Mouse (Mus musculus) brain, embryonic 14.5 days (tissue): ENCODE measurements around the gene Foxk2. TPM values are rescaled to one million over a fixed set of nuclear protein-coding genes. Genes with fewer than 3 reads are reported as not detected.
"Not testable (repeated sequence)": the region's sequence is repeated elsewhere in the genome, so short reads cannot be mapped to it uniquely, and the experiment has no call there.

Source experiments
- DNase-seq: peaks from one replicate; pipeline ENCODE4 v3.0.0-alpha.2; 2011; ENCODE audit warnings: low read depth
- CTCF ChIP-seq: fragments of 200-500 bp; IDR thresholded peaks from 2 replicates; pipeline ENCODE4 v1.5.1; 2012; ENCODE audit warnings: inconsistent platforms, mild to moderate bottlenecking, moderate library complexity, borderline replicate concordance; ENCODE audit not compliant: insufficient read depth, insufficient read length; ENCODE audit errors: extremely low read depth
- POLR2A ChIP-seq: fragments of 200-500 bp; IDR thresholded peaks from 2 replicates; pipeline ENCODE4 v1.6.1; 2012; ENCODE audit warnings: mild to moderate bottlenecking, inconsistent platforms, borderline replicate concordance; ENCODE audit not compliant: poor library complexity, insufficient read depth, insufficient read length, severe bottlenecking; ENCODE audit errors: extremely low read depth
- polyA plus RNA-seq: library from polyadenylated mRNA; depleted of rRNA; stranded (reverse); fragments of >200 nt; gene quantifications from 2 replicates; pipeline ENCODE4 v1.2.3, GENCODE M21; 2012; rRNA removed

The Foxk2 gene
- polyA plus RNA-seq, 1 experiment: 85.4 TPM

GRCm38 (mm10) chr11:121340287-121340686, 80.5 kb downstream of the Foxk2 start:
- no peak for TF ChIP-seq CTCF
- no peak for TF ChIP-seq POLR2A
- DNase-seq: no peak

- not testable (repeated sequence) for DNase-seq
Observed at GRCm38 (mm10) chr11:121342423-121342822, 82.6 kb downstream of the Foxk2 start.

- no peak for TF ChIP-seq CTCF
- TF ChIP-seq POLR2A: no peak
Observed at GRCm38 (mm10) chr11:121347036-121347435, 87.2 kb downstream of the Foxk2 start.

GRCm38 (mm10) chr11:121348166-121348565, 88.4 kb downstream of the Foxk2 start:
- no peak for DNase-seq
- TF ChIP-seq CTCF (no peak), POLR2A (no peak)

More at GRCm38 (mm10) chr11:121347036-121347435, 87.2 kb downstream of the Foxk2 start:
- DNase-seq: no peak

GRCm38 (mm10) chr11:121348727-121349126, 88.9 kb downstream of the Foxk2 start:
- DNase-seq: not testable (repeated sequence)

GRCm38 (mm10) chr11:121353326-121354090, 93.7 kb downstream of the Foxk2 start:
- TF ChIP-seq POLR2A (no peak), CTCF (no peak)
- peak; percentile 26 for DNase-seq

- TF ChIP-seq CTCF: no peak
- TF ChIP-seq POLR2A: peak; percentile 87
- peak; percentile 99 for DNase-seq
Observed at GRCm38 (mm10) chr11:121354091-121354707, 94.4 kb downstream of the Foxk2 start, which contains the start of gene Wdr45b. Gene Wdr45b, minus strand, starts transcription at chr11:121354445.

Other genes starting within 250 kb of the Foxk2 start
- 0.08 TPM in 1 of 2 replicates, not detected in the other for gene Cd7, start 220.6 kb upstream of the Foxk2 start, polyA plus RNA-seq
- gene Sectm1b, start 196.4 kb upstream of the Foxk2 start, polyA plus RNA-seq: not detected in 2 replicates
- gene Sectm1a, start 178.8 kb upstream of the Foxk2 start, polyA plus RNA-seq: 0.19 TPM in 1 of 2 replicates, not detected in the other
- gene Tex19.2, start 141.3 kb upstream of the Foxk2 start, polyA plus RNA-seq: not detected in 2 replicates
- not detected in 2 replicates for gene Tex19.1, start 113.8 kb upstream of the Foxk2 start, polyA plus RNA-seq
- 0.26 and 0.30 TPM in 2 replicates for gene Uts2r, start 99.7 kb upstream of the Foxk2 start, polyA plus RNA-seq
- 70.6 and 92.9 TPM in 2 replicates for gene Hexdc, start 55.6 kb upstream of the Foxk2 start, polyA plus RNA-seq
- 8.4 and 11.9 TPM in 2 replicates for gene Ogfod3, start 55.3 kb upstream of the Foxk2 start, polyA plus RNA-seq
- 44.1 and 56.4 TPM in 2 replicates for gene Cybc1, start 30.7 kb upstream of the Foxk2 start, polyA plus RNA-seq
- 75.1 and 88.5 TPM in 2 replicates for gene Narf, start 22.7 kb upstream of the Foxk2 start, polyA plus RNA-seq
- gene Wdr45b, start 94.5 kb downstream of the Foxk2 start, polyA plus RNA-seq: 78.0 and 95.7 TPM in 2 replicates
- gene Rab40b, start 128.3 kb downstream of the Foxk2 start, polyA plus RNA-seq: 5.5 and 5.7 TPM in 2 replicates
- 12.1 and 15.4 TPM in 2 replicates for gene Fn3krp, start 161.4 kb downstream of the Foxk2 start, polyA plus RNA-seq
- 4.1 TPM in 2 replicates for gene Fn3k, start 174.9 kb downstream of the Foxk2 start, polyA plus RNA-seq
- 80.9 and 84.6 TPM in 2 replicates for gene Tbcd, start 192.0 kb downstream of the Foxk2 start, polyA plus RNA-seq